Mouse (Mus musculus): ENCODE data around the gene Tfcp2l1. TPM values are rescaled to one million over a fixed set of nuclear protein-coding genes. Genes with fewer than 3 reads are reported as not detected.

Gene Tfcp2l1
- polyA plus RNA-seq, 1 experiment = not detected

DNA sequence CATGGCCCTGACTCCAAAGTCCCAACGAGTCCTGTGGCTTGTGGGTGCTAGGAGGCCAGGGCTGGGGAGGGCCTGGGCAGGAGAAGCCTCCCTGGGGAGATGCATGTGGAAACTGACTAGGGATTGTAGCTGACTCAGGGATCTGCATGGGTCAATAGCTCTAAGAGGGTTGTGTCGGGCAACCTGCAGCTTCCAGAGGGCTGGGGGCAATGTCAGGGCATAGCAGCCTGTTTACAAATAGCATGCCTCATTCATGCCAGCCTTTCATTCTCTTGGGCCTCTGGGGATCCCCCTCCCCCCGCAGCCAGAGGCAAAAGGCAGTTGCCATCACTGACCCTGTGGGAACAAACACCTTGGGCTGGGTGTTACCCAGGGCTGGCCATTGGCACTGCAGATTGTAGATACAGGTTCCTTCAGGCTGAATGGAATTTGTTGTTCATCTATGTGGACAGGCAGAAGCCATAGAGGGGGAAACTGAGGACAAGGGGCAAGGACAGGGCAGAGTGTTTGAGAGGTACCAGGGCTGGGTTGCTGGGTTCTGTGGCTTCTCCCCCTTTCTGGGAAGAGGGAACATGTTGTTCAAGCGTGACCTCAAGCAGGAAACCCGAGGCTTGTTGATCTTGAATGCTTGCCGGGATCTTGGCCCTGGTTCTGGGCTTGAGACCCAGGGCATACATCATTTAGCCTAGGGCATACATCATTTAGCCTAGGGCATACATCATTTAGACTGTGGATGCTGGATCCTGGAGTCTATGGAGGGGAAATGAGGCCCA is 71.6 kb downstream of the Tfcp2l1 start:
- no peak for TF ChIP-seq GATA1 (IDR thresholded peaks at IDR 0.05; ENCODE audit: low read length)

DNA sequence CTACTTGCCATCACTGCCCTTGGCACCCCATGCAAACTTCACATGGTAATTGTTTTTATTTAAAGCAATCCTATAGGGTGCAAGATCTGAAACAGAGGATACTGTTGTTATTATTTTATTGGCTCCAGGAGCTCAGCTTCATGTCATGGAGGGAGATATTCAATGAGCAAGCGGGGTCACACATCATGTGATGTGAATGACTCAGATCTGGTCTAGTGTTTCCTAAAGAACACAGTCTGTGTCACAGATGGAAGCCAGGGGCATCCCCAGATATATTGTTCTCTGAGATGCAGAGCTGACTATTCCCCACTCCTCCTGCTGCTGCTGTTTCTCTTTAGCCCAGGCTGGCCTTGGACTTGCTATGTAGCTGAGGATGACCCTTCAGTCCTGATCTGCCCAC is 72.2 kb downstream of the Tfcp2l1 start:
- no peak for TF ChIP-seq GATA1 (IDR thresholded peaks at IDR 0.05; ENCODE audit: low read length)

DNA sequence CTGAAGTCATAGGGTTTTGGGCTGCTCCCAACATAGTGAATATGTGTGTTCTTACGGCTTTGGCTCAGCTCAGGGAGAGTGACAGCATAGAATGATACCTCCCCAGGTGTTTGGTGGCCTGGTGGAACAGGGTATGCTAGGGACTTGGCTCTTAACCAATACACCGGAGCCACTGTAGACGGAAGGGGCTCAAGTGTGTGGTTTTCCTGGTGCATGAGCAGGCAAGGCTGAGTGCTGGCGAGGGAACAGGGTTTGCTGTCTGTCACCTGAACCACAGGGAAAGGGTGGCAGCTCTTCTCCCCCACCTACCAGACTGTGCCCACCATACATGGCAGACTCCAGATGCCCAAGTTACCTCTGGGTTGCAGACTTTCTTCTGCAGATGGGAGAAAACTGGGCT is 83.9 kb downstream of the Tfcp2l1 start:
- no peak for TF ChIP-seq GATA1 (IDR thresholded peaks at IDR 0.05; ENCODE audit: low read length)

DNA sequence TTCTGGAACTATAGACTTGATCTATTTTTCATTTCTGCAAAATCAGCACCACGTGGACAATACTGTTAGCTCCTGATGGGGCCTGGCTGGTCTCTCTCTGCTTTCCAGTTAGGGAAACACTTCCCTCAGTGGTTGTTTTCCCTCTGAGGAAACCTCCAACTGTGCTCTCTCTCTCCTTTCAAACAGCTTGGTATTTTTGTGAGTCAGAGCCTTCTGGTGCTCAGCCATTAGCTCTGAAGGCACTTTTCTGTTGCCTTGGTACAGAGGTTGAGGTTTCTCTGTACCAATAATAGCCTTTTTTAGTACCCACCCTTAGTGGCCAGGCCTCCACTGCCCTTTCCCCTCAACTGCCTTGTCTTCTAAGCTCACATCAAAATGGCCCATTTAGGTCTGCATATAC is 88.5 kb downstream of the Tfcp2l1 start:
- no peak for TF ChIP-seq GATA1 (IDR thresholded peaks at IDR 0.05; ENCODE audit: low read length)

DNA sequence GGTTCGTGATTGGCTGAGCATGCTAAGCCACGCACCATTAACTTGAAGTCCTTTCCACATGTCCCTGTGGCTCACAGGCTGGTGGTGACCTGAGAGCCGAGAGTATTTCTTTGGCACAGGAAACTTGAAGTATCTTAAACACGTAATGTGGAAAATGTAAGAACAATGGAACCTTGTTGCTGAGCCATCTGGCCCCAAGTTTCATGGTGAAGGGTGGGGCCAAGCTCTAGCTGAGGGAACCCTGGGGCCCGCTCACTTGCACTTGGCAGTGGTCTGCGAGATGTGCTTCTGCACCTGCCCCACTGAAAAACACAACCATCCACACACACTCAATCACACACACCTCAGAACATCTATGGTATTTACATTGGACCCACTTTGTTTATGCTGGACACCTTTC is 90.3 kb downstream of the Tfcp2l1 start:
- no peak for TF ChIP-seq GATA1 (IDR thresholded peaks at IDR 0.05; ENCODE audit: low read length)

DNA sequence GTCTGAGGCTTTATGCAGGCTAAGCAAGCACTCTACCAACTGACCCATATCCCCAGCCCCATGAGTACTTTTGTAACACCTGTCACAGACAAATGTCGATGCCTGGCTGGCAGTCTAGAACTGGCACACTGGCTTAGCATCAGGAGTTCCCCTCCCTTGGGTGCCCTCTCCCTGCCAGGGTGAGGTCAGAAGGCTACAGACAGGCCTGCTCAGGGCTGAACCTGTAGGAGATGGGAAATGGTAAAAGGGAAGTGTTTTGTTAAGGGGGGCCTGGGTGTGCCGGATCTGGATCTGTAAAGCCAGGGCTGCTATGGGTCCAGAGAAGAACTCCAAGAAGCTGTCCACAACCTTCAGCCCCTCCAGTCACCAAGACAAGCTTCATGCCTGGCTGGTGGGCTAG is 92.0 kb downstream of the Tfcp2l1 start:
- no peak for TF ChIP-seq GATA1 (IDR thresholded peaks at IDR 0.05; ENCODE audit: low read length)

DNA sequence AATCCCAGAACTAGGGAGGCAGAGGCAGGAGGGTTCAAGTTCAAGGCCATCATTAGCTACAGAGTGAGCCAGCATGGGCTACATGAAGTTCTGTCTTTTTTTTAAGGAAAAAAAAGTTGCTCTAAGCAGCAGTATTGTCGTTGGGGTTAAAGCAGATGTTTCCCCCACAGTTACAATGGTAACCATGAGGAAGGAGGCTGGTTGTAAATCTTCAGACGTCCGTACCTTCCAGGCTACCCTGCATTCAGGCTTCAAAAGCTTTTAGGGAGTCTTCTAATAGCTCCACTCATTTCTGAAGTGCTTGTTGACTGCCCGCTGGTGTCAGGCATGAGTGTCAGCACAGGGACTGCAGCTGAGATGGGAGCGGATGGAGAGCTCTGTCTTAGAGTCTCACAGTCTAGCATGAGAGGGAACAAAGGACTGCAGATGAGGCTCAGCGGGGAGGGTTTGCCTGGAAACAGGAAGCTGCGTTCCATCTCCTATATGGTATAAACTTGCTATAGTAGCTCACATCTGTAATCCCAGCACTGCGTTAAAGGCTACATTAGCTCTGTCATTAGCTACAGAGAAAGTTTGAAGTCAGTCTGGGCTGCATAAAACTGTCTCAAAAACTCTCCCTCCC is 92.8 kb downstream of the Tfcp2l1 start:
- no peak for TF ChIP-seq GATA1 (IDR thresholded peaks at IDR 0.05; ENCODE audit: low read length)

DNA sequence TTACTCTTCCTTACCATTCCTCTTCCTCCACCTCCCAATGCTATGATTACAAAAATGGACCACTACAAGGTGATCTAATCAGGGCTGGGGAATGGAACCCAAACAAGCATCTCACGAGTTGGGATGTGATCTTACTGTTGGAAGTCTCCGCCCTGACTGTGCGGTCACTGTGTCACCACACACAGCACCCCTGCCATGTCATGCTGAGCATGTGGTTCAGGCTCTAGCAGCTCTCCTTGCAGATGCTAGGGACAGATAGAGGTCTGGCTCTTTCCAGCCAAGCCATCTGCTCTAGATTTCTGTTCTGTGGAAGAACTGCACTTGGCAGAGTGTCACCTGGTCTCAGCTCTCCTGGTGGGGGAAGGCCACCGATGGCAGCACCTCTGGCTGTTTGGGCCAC is 99.3 kb downstream of the Tfcp2l1 start:
- TF ChIP-seq GATA1 (IDR thresholded peaks at IDR 0.05; ENCODE audit: low read length) = no peak

DNA sequence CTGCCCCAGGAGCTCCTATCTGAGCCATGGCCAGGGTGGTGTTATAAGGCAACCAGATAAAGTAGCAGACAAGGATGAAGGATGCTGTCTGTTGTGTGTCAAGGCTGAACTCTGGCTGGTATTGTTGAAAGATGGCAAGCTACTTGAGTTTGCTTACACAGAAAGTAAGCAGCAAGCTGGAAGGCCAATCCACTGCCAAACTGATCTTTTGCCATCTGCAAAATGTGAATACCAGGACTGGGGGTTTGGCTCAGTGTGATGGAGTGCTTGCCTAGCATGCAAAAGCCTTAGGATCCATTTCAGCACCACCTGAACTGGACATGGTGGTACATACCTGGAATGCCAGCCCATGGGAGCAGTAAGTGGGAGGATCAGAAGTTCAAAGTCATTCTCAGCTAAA is 101.1 kb downstream of the Tfcp2l1 start:
- no peak for TF ChIP-seq GATA1 (IDR thresholded peaks at IDR 0.05; ENCODE audit: low read length)

Other genes starting within 250 kb of the Tfcp2l1 start
- gene Clasp1, start 238.9 kb upstream of the Tfcp2l1 start, polyA plus RNA-seq (2012) = 37.9 and 44.3 TPM in 2 replicates

Measured in G1E-ER4 (cell line).